In genomic region chr14:106428594-106428993, GRCm38 (mm10) we compare ENCODE assay signal across 23 mouse cellular contexts.
DNase-seq lines count a peak whose midpoint lies in the region; ATAC-seq and TF ChIP-seq lines count a peak whose summit lies in the region.
"Had no signal": no experiment of that assay in that cellular context is flagged by ENCODE, and none has a peak within 500 bp of the region (broad histone marks: within the 10 kb centered on the region; RNA-seq: fewer than 3 reads in every experiment).

No protein-coding gene starts in this region.

- no peaks in the 10 kb centered on the region for H3K27me3 ChIP-seq in kidney, embryonic 14.5 days (ENCODE audit: control insufficient read depth, insufficient read depth, low read length)
- H3K27me3 ChIP-seq in limb, embryonic 14.5 days (ENCODE audit: control insufficient read depth, insufficient read depth, low read length): no peaks in the 10 kb centered on the region
- no peaks in the 10 kb centered on the region for H3K27me3 ChIP-seq in limb, embryonic 15.5 days
- H3K27me3 ChIP-seq: embryonic facial prominence, embryonic 15.5 days; hindbrain, embryonic 12.5 days; hindbrain, embryonic 15.5 days had no signal

- no peaks in the 10 kb centered on the region for H3K4me1 ChIP-seq in kidney, embryonic 14.5 days (ENCODE audit: control insufficient read depth, insufficient read depth, low read length)
- no peaks in the 10 kb centered on the region for H3K4me1 ChIP-seq in limb, embryonic 14.5 days (ENCODE audit: control insufficient read depth, insufficient read depth, low read length)
- peaks cover 3% of the 10 kb centered on the region; the same call in 1 of the 2 replicates for H3K4me1 ChIP-seq in limb, embryonic 15.5 days
- H3K4me1 ChIP-seq: embryonic facial prominence, embryonic 15.5 days; hindbrain, embryonic 12.5 days; hindbrain, embryonic 15.5 days had no signal

- H3K27ac ChIP-seq in gastrocnemius, adult 2 months: peak overlapping the region; percentile 43; the same call in 1 of the 2 replicates
- no peak overlapping the region for H3K27ac ChIP-seq in kidney, embryonic 14.5 days (ENCODE audit: low read depth, low read length)
- H3K27ac ChIP-seq in limb, embryonic 14.5 days (replicated peaks; ENCODE audit: low read depth, low read length): no peak overlapping the region
- no peak overlapping the region for H3K27ac ChIP-seq in limb, embryonic 15.5 days
- H3K27ac ChIP-seq: embryonic facial prominence, embryonic 15.5 days; heart, adult 2 months; hindbrain, embryonic 12.5 days; hindbrain, embryonic 15.5 days had no signal

- intact Hi-C loops in gastrocnemius, adult 2 months (cut with DNase I): no loop called here
- intact Hi-C loops in gastrocnemius, postnatal 14 days (cut with DNase I; ENCODE audit: low total_unique reads): no loop called here
- intact Hi-C loops in left cerebral cortex, postnatal 36 days (cut with DNase I): no loop called here

- H3K4me3 ChIP-seq in gastrocnemius, adult 2 months: no peak overlapping the region
- H3K4me3 ChIP-seq in kidney, embryonic 14.5 days (ENCODE audit: low read length): no peak overlapping the region
- no peak overlapping the region for H3K4me3 ChIP-seq in limb, embryonic 14.5 days (replicated peaks; ENCODE audit: low read length)
- no peak overlapping the region for H3K4me3 ChIP-seq in limb, embryonic 15.5 days
- H3K4me3 ChIP-seq: embryonic facial prominence, embryonic 15.5 days; heart, adult 2 months; hindbrain, embryonic 12.5 days; hindbrain, embryonic 15.5 days had no signal

- TF ChIP-seq CTCF in gastrocnemius, adult 2 months (IDR thresholded peaks at IDR 0.05): no peak

- H3K4me2 ChIP-seq in kidney, embryonic 14.5 days (replicated peaks; ENCODE audit: low read depth, low read length): no peak overlapping the region
- no peak overlapping the region for H3K4me2 ChIP-seq in limb, embryonic 14.5 days (replicated peaks; ENCODE audit: low read depth, low read length, severe bottlenecking)
- H3K4me2 ChIP-seq in limb, embryonic 15.5 days: no peak overlapping the region
- H3K4me2 ChIP-seq: embryonic facial prominence, embryonic 15.5 days; heart, embryonic 11.5 days; hindbrain, embryonic 12.5 days; hindbrain, embryonic 15.5 days had no signal

- WGBS in kidney, embryonic 14.5 days: 55% methylated on average over 2 of the region's 2 CpGs
- WGBS in limb, embryonic 14.5 days: 51% methylated on average over 2 of the region's 2 CpGs
- WGBS in limb, embryonic 15.5 days: 41% methylated on average over 2 of the region's 2 CpGs

- DNase-seq in gastrocnemius, adult 2 months: no peak
- DNase-seq in gastrocnemius, postnatal 14 days: no peak
- peak; percentile 3 for DNase-seq in kidney, postnatal 14 days
- DNase-seq in limb, embryonic 14.5 days (ENCODE audit: low spot score): peak; percentile 53
- no peak for DNase-seq in left cerebral cortex, postnatal 36 days (ENCODE audit: low spot score in 2 of 2)
- DNase-seq: adrenal gland, adult 8-10 months; adrenal gland, postnatal 25 days; cerebellum, adult 11-12 months; cerebellum, adult 8-10 months; cerebellum, postnatal 10 days; cerebellum, postnatal 36 days; embryo, embryonic 11 days; forebrain, postnatal 0 days; gastrocnemius, postnatal 10 days; heart, adult 2 months had no signal

- H3K9ac ChIP-seq in kidney, embryonic 14.5 days (ENCODE audit: low read depth, low read length): no peak overlapping the region
- no peak overlapping the region for H3K9ac ChIP-seq in limb, embryonic 14.5 days (ENCODE audit: low read depth, low read length, severe bottlenecking)
- H3K9ac ChIP-seq in limb, embryonic 15.5 days: no peak overlapping the region
- H3K9ac ChIP-seq: embryonic facial prominence, embryonic 15.5 days; forebrain, postnatal 0 days; hindbrain, embryonic 12.5 days; hindbrain, embryonic 15.5 days had no signal

- no peak for ATAC-seq in kidney, embryonic 14.5 days (ENCODE audit: low FRiP score, low TSS enrichment)
- ATAC-seq in limb, embryonic 14.5 days (ENCODE audit: low FRiP score, low read depth): peak; percentile 85
- 0 out of 2 replicates have a peak, but pooled peaks have one; percentile 30 for ATAC-seq in limb, embryonic 15.5 days (ENCODE audit: insufficient number of reproducible peaks, low FRiP score, low TSS enrichment, low read depth)
- ATAC-seq: activated CD4-positive, CD25-positive, alpha-beta regulatory T cell, adult 4 months; forebrain, embryonic 14.5 days; forebrain, postnatal 0 days had no signal

- no peaks in the 10 kb centered on the region for H3K9me3 ChIP-seq in kidney, embryonic 14.5 days (ENCODE audit: control insufficient read depth, low read length)
- no peaks in the 10 kb centered on the region for H3K9me3 ChIP-seq in limb, embryonic 14.5 days (ENCODE audit: control insufficient read depth, low read length)
- no peaks in the 10 kb centered on the region for H3K9me3 ChIP-seq in limb, embryonic 15.5 days
- H3K9me3 ChIP-seq: embryonic facial prominence, embryonic 15.5 days; hindbrain, embryonic 12.5 days; hindbrain, embryonic 15.5 days had no signal

- TF ChIP-seq POLR2A in limb, embryonic 14.5 days (IDR thresholded peaks at IDR 0.05; ENCODE audit: borderline replicate concordance, extremely low read depth, insufficient read depth, insufficient read length): no peak

- no peaks in the 10 kb centered on the region for H3K36me3 ChIP-seq in kidney, embryonic 14.5 days (ENCODE audit: control insufficient read depth, insufficient read depth, low read length)
- no peaks in the 10 kb centered on the region for H3K36me3 ChIP-seq in limb, embryonic 14.5 days (ENCODE audit: control insufficient read depth, insufficient read depth, low read length)
- H3K36me3 ChIP-seq in limb, embryonic 15.5 days: no peaks in the 10 kb centered on the region
- H3K36me3 ChIP-seq: embryonic facial prominence, embryonic 15.5 days; hindbrain, embryonic 12.5 days; hindbrain, embryonic 15.5 days had no signal

Comparison
In these comparisons a context has a peak if more than half of its experiments do, and no peak if none do; other contexts are left out.
1. DNase-seq: peak in kidney, postnatal 14 days (single experiment) and limb, embryonic 14.5 days (single experiment); none in gastrocnemius, adult 2 months (single experiment), gastrocnemius, postnatal 14 days (single experiment) and left cerebral cortex, postnatal 36 days (0 of 2).